Mouse (Mus musculus) midbrain, embryonic 16.5 days (tissue): Measurements from ENCODE around the gene Synj1. TPM values are rescaled to one million over a fixed set of nuclear protein-coding genes. Genes with fewer than 3 reads are reported as not detected.
A peak's percentile ranks its signal among the peaks of the same experiment; 100 is the strongest.

ENCODE experiments used
- ATAC-seq: fragments of 200-750 bp; cut with Nextera tagmentation; 2 replicates; pipeline ENCODE4 v1.8.0; 2017; ENCODE audit warnings: moderate TSS enrichment
- H3K27ac ChIP-seq: fragments of 300-500 bp; sonication (generic); 2 replicates; pipeline ENCODE4 v1.5.1; 2014; ENCODE audit warnings: mild to moderate bottlenecking, low read length, mixed read lengths
- H3K27me3 ChIP-seq: fragments of 300-500 bp; sonication (generic); 2 replicates; pipeline ENCODE4 v1.6.1; 2014; ENCODE audit warnings: low read depth, low read length, mixed read lengths; ENCODE audit not compliant: control insufficient read depth, insufficient read depth
- H3K36me3 ChIP-seq: fragments of 300-500 bp; sonication (generic); 2 replicates; pipeline ENCODE4 v1.6.1; 2014; ENCODE audit warnings: mild to moderate bottlenecking, low read length, moderate library complexity, mixed read lengths; ENCODE audit not compliant: control insufficient read depth, insufficient read depth
- H3K4me1 ChIP-seq: fragments of 300-500 bp; sonication (generic); 2 replicates; pipeline ENCODE4 v1.6.1; 2014; ENCODE audit warnings: mild to moderate bottlenecking, low read length, mixed read lengths; ENCODE audit not compliant: control insufficient read depth, insufficient read depth
- H3K4me2 ChIP-seq: fragments of 300-500 bp; sonication (generic); 2 replicates; pipeline ENCODE4 v1.6.1; 2014; ENCODE audit warnings: mild to moderate bottlenecking, low read length, mixed read lengths
- H3K4me3 ChIP-seq: fragments of 300-500 bp; sonication (generic); 2 replicates; pipeline ENCODE4 v1.5.1; 2014; ENCODE audit warnings: low read depth, mild to moderate bottlenecking, low read length, moderate library complexity, mixed read lengths
- H3K9ac ChIP-seq: fragments of 300-500 bp; sonication (generic); 2 replicates; pipeline ENCODE4 v1.6.1; 2014; ENCODE audit warnings: low read depth, low read length, mixed read lengths
- H3K9me3 ChIP-seq: fragments of 300-500 bp; sonication (generic); replicated peaks from 2 replicates; pipeline ENCODE4 v1.6.1; 2014; ENCODE audit warnings: mild to moderate bottlenecking, low read length, mixed read lengths; ENCODE audit not compliant: control insufficient read depth, poor library complexity, severe bottlenecking
- WGBS: fragments of 180-500 bp; shearing (Covaris S2); extraction: QIAGEN DNeasy Blood & Tissue Kit; methylation state at CpG from one replicate; pipeline ENCODE4 v1.1.7; 2014; 5-methylcytosine and 5-hydroxymethylcytosine counted together
- polyA plus RNA-seq: library from polyadenylated mRNA; unstranded; fragments of >200 nt; fragmentation: Nextera tagmentation; extraction: Ambion mirVana; gene quantifications from 2 replicates; pipeline ENCODE4 v1.2.1, GENCODE M21; 2015

Synj1 gene
- polyA plus RNA-seq, 1 experiment from 2014 or later, result 55.7 TPM

GRCm38 (mm10) chr16:90934687-90935328 is 76.3 kb downstream of the Synj1 start, which contains the start of gene Cfap298:
Cfap298 (minus strand) TSS chr16:90935114.
- Histone ChIP-seq H3K27me3 (no peaks in the 10 kb centered on the region), H3K9ac (peak within 1 kb of the TSS; percentile 87), H3K4me1 (peaks cover 10% of the 10 kb centered on the region), H3K4me2 (peak within 1 kb of the TSS; percentile 79), H3K36me3 (peaks cover 6% of the 10 kb centered on the region; the same call in 1 of the 2 replicates), H3K4me3 (peak within 1 kb of the TSS; percentile 87), H3K27ac (peak within 1 kb of the TSS; percentile 89), H3K9me3 (no peaks in the 10 kb centered on the region)
- ATAC-seq, result peak; percentile 97
- WGBS, result under 1% methylated on average over 56 of the region's 56 CpGs

GRCm38 (mm10) chr16:90934193-90934686 is 76.9 kb downstream of the Synj1 start:
- peak overlapping the region; percentile 79 for H3K4me2 ChIP-seq
- H3K9me3 ChIP-seq, result no peaks in the 10 kb centered on the region
- H3K9ac ChIP-seq, result peak overlapping the region; percentile 87
- under 1% methylated on average over 38 of the region's 38 CpGs for WGBS
- peak overlapping the region; percentile 89 for H3K27ac ChIP-seq
- peaks cover 6% of the 10 kb centered on the region; the same call in 1 of the 2 replicates for H3K36me3 ChIP-seq
- H3K4me1 ChIP-seq, result peaks cover 10% of the 10 kb centered on the region
- H3K27me3 ChIP-seq, result no peaks in the 10 kb centered on the region
- peak; percentile 69 for ATAC-seq
- H3K4me3 ChIP-seq, result peak overlapping the region; percentile 87

- Histone ChIP-seq H3K4me1 (peaks cover 10% of the 10 kb centered on the region), H3K9ac (peak overlapping the region; percentile 87), H3K27me3 (no peaks in the 10 kb centered on the region), H3K36me3 (peaks cover 6% of the 10 kb centered on the region; the same call in 1 of the 2 replicates), H3K4me3 (peak overlapping the region; percentile 87), H3K9me3 (no peaks in the 10 kb centered on the region), H3K4me2 (peak overlapping the region; percentile 79), H3K27ac (peak overlapping the region; percentile 89)
- no peak for ATAC-seq
- WGBS, result 25% methylated on average over 13 of the region's 13 CpGs
Observed at GRCm38 (mm10) chr16:90933534-90934176, 77.5 kb downstream of the Synj1 start.

GRCm38 (mm10) chr16:90927446-90927845 is 83.7 kb downstream of the Synj1 start:
- 84% methylated on average over 4 of the region's 4 CpGs for WGBS
- Histone ChIP-seq H3K9ac (no peak overlapping the region), H3K4me2 (no peak overlapping the region)

GRCm38 (mm10) chr16:90925461-90925860 is 85.6 kb downstream of the Synj1 start:
- Histone ChIP-seq H3K9me3 (no peaks in the 10 kb centered on the region), H3K9ac (no peak overlapping the region), H3K4me1 (no peaks in the 10 kb centered on the region), H3K27ac (no peak overlapping the region), H3K4me3 (no peak overlapping the region), H3K27me3 (no peaks in the 10 kb centered on the region), H3K36me3 (peaks cover 3% of the 10 kb centered on the region; the same call in 1 of the 2 replicates), H3K4me2 (no peak overlapping the region)
- 29% methylated on average over 5 of the region's 5 CpGs for WGBS
- ATAC-seq, result peak; percentile 61

More at GRCm38 (mm10) chr16:90927446-90927845, 83.7 kb downstream of the Synj1 start:
- no peak for ATAC-seq
- Histone ChIP-seq H3K27ac (no peak overlapping the region), H3K4me3 (no peak overlapping the region), H3K27me3 (no peaks in the 10 kb centered on the region), H3K9me3 (no peaks in the 10 kb centered on the region), H3K36me3 (peaks cover 3% of the 10 kb centered on the region; the same call in 1 of the 2 replicates), H3K4me1 (no peaks in the 10 kb centered on the region)

- H3K36me3 ChIP-seq, result peaks cover 3% of the 10 kb centered on the region; the same call in 1 of the 2 replicates
- 91% methylated on average over 13 of the region's 13 CpGs for WGBS
Observed at GRCm38 (mm10) chr16:90924606-90925370, 86.3 kb downstream of the Synj1 start.

GRCm38 (mm10) chr16:90921471-90922159 is 89.5 kb downstream of the Synj1 start:
- 53% methylated on average over 10 of the region's 10 CpGs for WGBS

More at GRCm38 (mm10) chr16:90924606-90925370, 86.3 kb downstream of the Synj1 start:
- Histone ChIP-seq H3K4me2 (no peak overlapping the region), H3K9ac (no peak overlapping the region), H3K4me1 (no peaks in the 10 kb centered on the region), H3K27ac (no peak overlapping the region), H3K4me3 (no peak overlapping the region), H3K27me3 (no peaks in the 10 kb centered on the region), H3K9me3 (no peaks in the 10 kb centered on the region)
- no peak for ATAC-seq

GRCm38 (mm10) chr16:90917156-90917555 is 94.0 kb downstream of the Synj1 start:
- no peak overlapping the region for H3K4me2 ChIP-seq
- no peak overlapping the region for H3K4me3 ChIP-seq
- H3K36me3 ChIP-seq, result no peaks in the 10 kb centered on the region
- H3K27me3 ChIP-seq, result no peaks in the 10 kb centered on the region
- H3K9me3 ChIP-seq, result no peaks in the 10 kb centered on the region
- H3K27ac ChIP-seq, result no peak overlapping the region
- no peaks in the 10 kb centered on the region for H3K4me1 ChIP-seq
- 65% methylated on average over 8 of the region's 8 CpGs for WGBS
- H3K9ac ChIP-seq, result no peak overlapping the region
- no peak for ATAC-seq

More at GRCm38 (mm10) chr16:90921471-90922159, 89.5 kb downstream of the Synj1 start:
- no peak overlapping the region for H3K4me2 ChIP-seq
- H3K9ac ChIP-seq, result no peak overlapping the region
- H3K4me1 ChIP-seq, result no peaks in the 10 kb centered on the region
- H3K4me3 ChIP-seq, result no peak overlapping the region
- ATAC-seq, result no peak
- H3K27me3 ChIP-seq, result no peaks in the 10 kb centered on the region
- no peaks in the 10 kb centered on the region for H3K9me3 ChIP-seq
- peaks cover 3% of the 10 kb centered on the region; the same call in 1 of the 2 replicates for H3K36me3 ChIP-seq
- H3K27ac ChIP-seq, result no peak overlapping the region; the same call in 1 of the 2 replicates
